Mouse (Mus musculus): ENCODE measurements around the gene Htt.

Htt gene

GRCm38 (mm10) chr5:34889252-34889651 is 127.7 kb downstream of the Htt start:
- no peak for DNase-seq (ENCODE audit: low read depth in 1 of 2, low spot score in 2 of 2)

- DNase-seq (ENCODE audit: low read depth in 1 of 2, low spot score in 2 of 2) = no peak
Measured at GRCm38 (mm10) chr5:34896697-34897453, 135.3 kb downstream of the Htt start.

DNA sequence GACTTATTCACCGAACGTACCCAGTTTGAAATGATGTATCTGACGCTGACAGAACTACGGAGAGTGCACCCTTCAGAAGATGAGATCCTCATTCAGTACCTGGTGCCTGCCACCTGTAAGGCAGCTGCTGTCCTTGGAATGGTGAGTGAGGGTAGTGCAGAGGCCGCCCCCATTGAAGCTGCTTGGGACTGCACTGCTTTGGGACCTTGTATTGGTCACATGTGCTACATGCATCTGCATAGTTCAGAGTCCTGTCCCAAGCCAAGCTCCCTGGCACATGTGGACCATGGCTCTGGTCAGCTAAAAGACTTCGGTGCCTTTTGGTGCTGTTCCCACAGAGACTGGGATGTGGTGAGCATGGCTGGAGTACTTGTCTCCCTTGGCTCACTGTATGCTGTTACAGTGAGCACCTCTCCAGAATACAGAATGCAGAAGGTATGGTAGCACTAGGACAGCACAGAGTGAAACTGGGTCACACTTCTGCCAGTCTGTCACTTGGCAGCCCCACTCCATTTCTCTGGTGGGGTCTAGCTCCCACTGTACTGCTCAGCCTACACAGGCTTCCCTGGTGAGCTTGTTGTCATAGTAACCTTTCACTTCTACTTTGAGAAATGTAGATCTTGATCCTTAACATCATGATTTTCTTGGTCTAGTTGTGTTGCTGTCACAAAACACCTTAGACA is 138.4 kb downstream of the Htt start:
- no peak for DNase-seq (ENCODE audit: low read depth in 1 of 2, low spot score in 2 of 2)

- no peak for DNase-seq (ENCODE audit: low read depth in 1 of 2, low spot score in 2 of 2)
Measured at GRCm38 (mm10) chr5:34902371-34902770, 140.8 kb downstream of the Htt start.

GRCm38 (mm10) chr5:34902811-34903385 is 141.4 kb downstream of the Htt start:
- DNase-seq (ENCODE audit: low read depth in 1 of 2, low spot score in 2 of 2) = no peak

- no peak for DNase-seq (ENCODE audit: low read depth in 1 of 2, low spot score in 2 of 2)
Measured at GRCm38 (mm10) chr5:34904412-34904811, 142.9 kb downstream of the Htt start.

- no peak for DNase-seq (ENCODE audit: low read depth in 1 of 2, low spot score in 2 of 2)
Measured at GRCm38 (mm10) chr5:34907230-34907629, 145.7 kb downstream of the Htt start.

- no peak for DNase-seq (ENCODE audit: low read depth in 1 of 2, low spot score in 2 of 2)
Measured at GRCm38 (mm10) chr5:34907910-34908725, 146.6 kb downstream of the Htt start, which contains the start of gene Msantd1. Gene Msantd1, plus strand, starts transcription at chr5:34908012.

DNA sequence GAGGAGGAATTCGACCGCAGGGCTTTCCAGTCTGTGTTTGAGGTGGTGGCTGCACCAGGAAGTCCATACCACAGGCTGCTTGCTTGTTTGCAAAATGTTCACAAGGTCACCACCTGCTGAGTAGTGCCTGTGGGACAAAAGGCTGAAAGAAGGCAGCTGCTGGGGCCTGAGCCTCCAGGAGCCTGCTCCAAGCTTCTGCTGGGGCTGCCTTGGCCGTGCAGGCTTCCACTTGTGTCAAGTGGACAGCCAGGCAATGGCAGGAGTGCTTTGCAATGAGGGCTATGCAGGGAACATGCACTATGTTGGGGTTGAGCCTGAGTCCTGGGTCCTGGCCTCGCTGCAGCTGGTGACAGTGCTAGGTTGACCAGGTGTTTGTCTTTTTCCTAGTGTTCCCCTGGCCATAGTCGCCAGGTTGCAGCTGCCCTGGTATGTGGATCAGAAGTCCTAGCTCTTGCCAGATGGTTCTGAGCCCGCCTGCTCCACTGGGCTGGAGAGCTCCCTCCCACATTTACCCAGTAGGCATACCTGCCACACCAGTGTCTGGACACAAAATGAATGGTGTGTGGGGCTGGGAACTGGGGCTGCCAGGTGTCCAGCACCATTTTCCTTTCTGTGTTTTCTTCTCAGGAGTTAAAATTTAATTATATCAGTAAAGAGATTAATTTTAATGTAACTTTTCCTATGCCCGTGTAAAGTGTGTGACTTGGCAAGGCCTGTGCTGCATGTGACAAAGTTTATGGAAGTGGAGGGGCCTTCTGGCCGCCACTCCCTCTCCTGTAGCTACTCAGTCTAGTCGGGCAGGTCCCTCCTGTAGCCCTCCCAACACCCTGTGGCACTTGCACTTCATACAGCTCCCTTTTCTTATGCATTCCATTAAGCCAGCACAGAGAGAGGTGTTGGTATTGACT is 147.4 kb downstream of the Htt start:
- no peak for DNase-seq (ENCODE audit: low read depth in 1 of 2, low spot score in 2 of 2)

- no peak for DNase-seq (ENCODE audit: low read depth in 1 of 2, low spot score in 2 of 2)
Measured at GRCm38 (mm10) chr5:34909634-34910503, 148.3 kb downstream of the Htt start.

DNA sequence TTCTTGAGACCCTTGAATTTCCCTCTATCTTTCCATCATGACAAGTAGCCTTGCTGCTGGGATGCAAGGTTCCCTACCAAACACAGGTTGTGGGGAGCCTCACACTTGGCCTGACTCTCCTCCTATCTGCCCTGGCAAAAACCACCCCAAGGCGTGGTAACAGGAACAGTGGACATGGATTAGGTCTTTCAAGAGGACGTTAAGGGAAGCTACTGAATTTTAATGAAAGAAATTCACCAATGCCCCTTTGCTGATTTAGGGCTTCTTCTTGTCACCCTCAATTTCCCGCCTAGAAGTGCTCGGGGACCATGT is 148.9 kb downstream of the Htt start:
- no peak for DNase-seq (ENCODE audit: low read depth in 1 of 2, low spot score in 2 of 2)

DNA sequence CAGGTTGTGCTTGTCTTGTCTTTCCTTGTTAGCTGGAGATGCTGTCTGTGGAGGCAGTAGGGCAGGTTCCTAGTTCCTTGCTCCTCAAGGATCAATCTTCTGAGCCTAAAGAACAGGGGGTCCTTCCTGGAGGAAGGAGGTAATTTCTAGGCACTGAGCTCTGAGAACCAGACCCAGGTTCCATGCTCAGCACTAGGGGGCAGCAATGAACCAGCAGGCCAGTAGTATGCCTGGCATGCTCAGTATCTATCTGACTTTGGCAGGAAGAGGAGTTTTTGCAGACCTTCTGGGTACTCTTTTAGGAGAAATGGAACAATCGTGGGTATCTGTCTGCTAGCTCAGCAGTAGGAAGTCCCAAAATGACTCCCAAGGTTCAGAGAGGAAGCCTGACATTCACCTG is 154.3 kb downstream of the Htt start:
- DNase-seq (ENCODE audit: low read depth in 1 of 2, low spot score in 2 of 2) = peak in 1 of 2 experiments; percentile 8

GRCm38 (mm10) chr5:34917234-34917655 is 155.7 kb downstream of the Htt start:
- no peak for DNase-seq (ENCODE audit: low read depth in 1 of 2, low spot score in 2 of 2)

- DNase-seq (ENCODE audit: low read depth in 1 of 2, low spot score in 2 of 2) = no peak
Measured at GRCm38 (mm10) chr5:34918785-34919184, 157.2 kb downstream of the Htt start.

GRCm38 (mm10) chr5:34922531-34922930 is 161.0 kb downstream of the Htt start:
- DNase-seq (ENCODE audit: low read depth in 1 of 2, low spot score in 2 of 2) = no peak

DNA sequence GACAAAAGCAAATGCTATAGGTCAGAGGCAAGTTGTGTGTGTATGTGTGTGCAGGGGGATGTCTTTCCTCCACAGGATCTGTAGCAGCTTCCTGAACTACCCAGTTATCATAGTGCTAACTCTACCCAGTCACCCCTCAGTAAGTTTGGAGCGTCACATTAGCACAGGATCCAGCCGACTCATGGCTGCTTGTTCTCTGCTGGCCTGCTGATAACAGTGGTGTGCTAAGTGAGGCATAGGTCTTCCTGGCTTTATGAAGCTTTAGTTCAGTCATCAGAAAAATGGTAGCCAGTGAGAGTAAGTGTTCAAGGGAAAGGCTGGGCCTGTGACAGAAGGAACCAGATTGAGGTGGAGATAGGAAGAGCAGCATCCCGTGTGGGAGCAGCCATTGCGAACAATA is 162.4 kb downstream of the Htt start:
- DNase-seq (ENCODE audit: low read depth in 1 of 2, low spot score in 2 of 2) = no peak

- no peak for DNase-seq (ENCODE audit: low read depth in 1 of 2, low spot score in 2 of 2)
Measured at GRCm38 (mm10) chr5:34924519-34924918, 163.0 kb downstream of the Htt start.

GRCm38 (mm10) chr5:34927648-34928047 is 166.1 kb downstream of the Htt start:
- DNase-seq (ENCODE audit: low read depth in 1 of 2, low spot score in 2 of 2) = no peak

DNA sequence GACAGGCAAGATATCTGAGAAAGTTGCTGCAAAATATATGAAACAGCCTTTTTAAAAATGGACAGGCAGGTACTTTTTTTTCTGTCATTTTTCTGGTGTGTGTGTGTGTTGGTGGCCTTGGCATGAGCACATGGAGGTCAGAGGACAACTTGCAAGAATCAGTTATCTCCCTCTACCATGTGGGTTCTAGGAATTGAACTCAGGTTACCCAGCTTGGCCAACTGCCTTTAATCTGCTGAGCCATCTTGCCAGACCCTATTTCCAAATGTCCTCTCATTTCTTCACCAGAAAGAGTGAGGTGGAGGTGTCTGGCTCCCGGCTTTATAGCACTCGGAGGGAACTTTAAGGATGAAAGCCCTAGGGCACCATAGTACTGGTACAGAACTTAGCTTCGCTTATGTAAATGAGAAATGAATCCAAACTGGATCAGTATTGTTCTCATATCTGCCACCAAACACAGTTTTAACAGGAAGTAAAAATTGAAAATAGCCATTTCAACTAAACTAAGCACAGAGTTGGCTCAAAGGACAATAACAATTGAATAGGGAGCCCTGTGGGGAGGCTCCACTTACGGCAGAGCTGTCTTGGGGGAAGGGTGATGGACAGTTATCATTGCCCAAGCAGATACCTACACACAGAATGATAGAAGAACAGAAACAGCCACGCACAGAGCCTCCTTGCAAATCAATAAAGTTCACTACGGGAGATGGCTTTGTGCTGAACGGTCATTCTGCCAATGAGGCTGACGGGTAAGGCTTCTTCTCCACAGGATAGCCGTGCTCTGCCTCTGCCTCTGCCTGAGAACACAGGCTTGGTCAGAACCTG is 168.8 kb downstream of the Htt start:
- DNase-seq (ENCODE audit: low read depth in 1 of 2, low spot score in 2 of 2) = no peak

Data from monocyte, adult 2 months (primary cell).